Mouse (Mus musculus) B cell, adult 2 months (primary cell): ENCODE measurements at regions not wholly inside any gene's neighbourhood (a gene's known extent, or its start where the extent isn't known, plus 50 kb on each side); places are given as distances from the start of the nearest gene placed in this dataset.
A peak's percentile ranks its signal among the peaks of the same experiment; 100 is the strongest.

ENCODE experiments used
- DNase-seq, 2 experiments: peaks; one replicate each; pipeline ENCODE4 v3.0.0; 2022

- DNase-seq, result no peak
These were observed 137.4 kb downstream of the Kitl start for GRCm38 (mm10) chr10:100152821-100153220.

- DNase-seq, result no peak
These were observed 137.9 kb downstream of the Kitl start for GRCm38 (mm10) chr10:100153311-100153710.

GRCm38 (mm10) chr10:100155566-100155965, 140.1 kb downstream of the Kitl start:
- DNase-seq, result no peak

- DNase-seq, result peak; percentile 3
These were observed 144.6 kb downstream of the Kitl start for GRCm38 (mm10) chr10:100159843-100160531.

GRCm38 (mm10) chr10:100160532-100160852, 145.1 kb downstream of the Kitl start:
- no peak for DNase-seq

- no peak for DNase-seq
These were observed 145.7 kb downstream of the Kitl start for GRCm38 (mm10) chr10:100161117-100161516.

- no peak for DNase-seq
These were observed 149.1 kb downstream of the Kitl start for GRCm38 (mm10) chr10:100164526-100164925.

GRCm38 (mm10) chr10:100170836-100171235, 155.4 kb downstream of the Kitl start:
- no peak for DNase-seq

GRCm38 (mm10) chr10:100197673-100198072, 137.8 kb upstream of the Gm4301 start:
- no peak for DNase-seq

GRCm38 (mm10) chr10:100199090-100199690, 136.3 kb upstream of the Gm4301 start:
- no peak for DNase-seq

GRCm38 (mm10) chr10:100200431-100200830, 135.0 kb upstream of the Gm4301 start:
- DNase-seq, result no peak

GRCm38 (mm10) chr10:100206617-100207530, 128.6 kb upstream of the Gm4301 start:
- DNase-seq, result no peak

- DNase-seq, result no peak
These were observed 124.8 kb upstream of the Gm4301 start for GRCm38 (mm10) chr10:100210684-100211083.

- no peak for DNase-seq
These were observed 110.9 kb upstream of the Gm4301 start for GRCm38 (mm10) chr10:100224459-100225097.

- DNase-seq, result no peak
These were observed 76.1 kb upstream of the Gm4301 start for GRCm38 (mm10) chr10:100259235-100259900.

GRCm38 (mm10) chr10:100263447-100263846, 72.0 kb upstream of the Gm4301 start:
- no peak for DNase-seq

- DNase-seq, result no peak
These were observed 71.4 kb upstream of the Gm4301 start for GRCm38 (mm10) chr10:100264066-100264465.

GRCm38 (mm10) chr10:100282471-100282870, 53.0 kb upstream of the Gm4301 start:
- no peak for DNase-seq
